Mouse (Mus musculus) T-helper 1 cell (primary cell): ENCODE results near the gene Adamts15.

Experiments
- in situ Hi-C: fragments of 300-600 bp; cut with MboI, MseI; formaldehyde crosslinking; loops from one replicate; pipeline ENCODE4 v1.15.1; 2025; ENCODE audit warnings: high pct_unique_total_duplicates

Adamts15 gene

GRCm38 (mm10) chr9:30886276-30886675 is 36.0 kb downstream of the Adamts15 start:
- in situ Hi-C loops: no loop called here

DNA sequence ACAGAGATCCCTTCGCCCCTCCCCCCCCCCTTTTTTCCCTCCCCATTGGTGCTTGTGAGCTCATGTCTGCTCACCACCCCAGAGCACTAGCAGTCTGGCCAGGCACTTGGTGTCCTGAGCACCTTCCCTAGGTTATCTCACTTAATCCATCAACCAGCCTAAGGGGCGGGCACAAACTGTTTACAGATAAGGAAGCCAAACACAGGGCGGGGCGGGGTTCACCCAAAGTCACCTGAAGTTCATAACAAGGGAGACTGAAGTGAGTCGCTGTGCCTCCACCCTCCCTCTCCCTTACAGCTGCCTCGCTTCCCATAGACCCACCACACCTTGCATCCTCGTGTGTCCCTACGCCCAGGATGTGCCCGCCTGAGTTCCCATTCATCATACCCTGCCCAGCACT is 41.7 kb downstream of the Adamts15 start:
- in situ Hi-C loops: no loop called here

- in situ Hi-C loops: no loop called here
Measured at GRCm38 (mm10) chr9:30879947-30880273, 42.3 kb downstream of the Adamts15 start.

GRCm38 (mm10) chr9:30879248-30879946 is 42.9 kb downstream of the Adamts15 start:
- in situ Hi-C loops: no loop called here

GRCm38 (mm10) chr9:30876552-30876951 is 45.7 kb downstream of the Adamts15 start:
- in situ Hi-C loops: no loop called here

GRCm38 (mm10) chr9:30855837-30856236 is 66.4 kb downstream of the Adamts15 start:
- in situ Hi-C loops: no loop called here

- in situ Hi-C loops: no loop called here
Measured at GRCm38 (mm10) chr9:30851841-30852240, 70.4 kb downstream of the Adamts15 start.

- in situ Hi-C loops: no loop called here
Measured at GRCm38 (mm10) chr9:30849951-30850350, 72.3 kb downstream of the Adamts15 start.

GRCm38 (mm10) chr9:30849444-30849843 is 72.8 kb downstream of the Adamts15 start:
- in situ Hi-C loops: no loop called here
